Mouse (Mus musculus): ENCODE results near the gene Lgals4.
A peak's percentile ranks its signal among the peaks of the same experiment; 100 is the strongest.

Lgals4 gene

DNA sequence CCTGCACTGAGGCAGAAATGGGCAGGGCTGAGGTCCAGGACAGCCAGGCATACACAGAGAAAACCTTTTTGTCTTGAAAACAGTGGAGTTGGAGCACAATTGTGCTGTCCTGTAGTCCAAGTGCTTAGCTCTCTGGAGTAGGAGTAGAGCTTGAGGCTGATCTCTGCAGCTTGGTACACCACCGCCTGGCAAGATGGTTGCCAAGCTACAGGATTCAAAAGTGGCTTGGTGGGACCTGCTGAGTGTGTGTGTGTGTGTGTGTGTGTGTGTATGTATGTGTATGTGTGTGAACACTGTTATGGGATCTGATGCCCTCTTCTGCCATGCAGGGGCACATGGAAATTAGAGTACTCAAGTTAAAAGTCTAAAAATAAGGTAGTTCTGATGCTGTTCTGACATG, 11.1 kb upstream of the Lgals4 start:
- DNase-seq (ENCODE audit: low spot score in 2 of 2): no peak

DNA sequence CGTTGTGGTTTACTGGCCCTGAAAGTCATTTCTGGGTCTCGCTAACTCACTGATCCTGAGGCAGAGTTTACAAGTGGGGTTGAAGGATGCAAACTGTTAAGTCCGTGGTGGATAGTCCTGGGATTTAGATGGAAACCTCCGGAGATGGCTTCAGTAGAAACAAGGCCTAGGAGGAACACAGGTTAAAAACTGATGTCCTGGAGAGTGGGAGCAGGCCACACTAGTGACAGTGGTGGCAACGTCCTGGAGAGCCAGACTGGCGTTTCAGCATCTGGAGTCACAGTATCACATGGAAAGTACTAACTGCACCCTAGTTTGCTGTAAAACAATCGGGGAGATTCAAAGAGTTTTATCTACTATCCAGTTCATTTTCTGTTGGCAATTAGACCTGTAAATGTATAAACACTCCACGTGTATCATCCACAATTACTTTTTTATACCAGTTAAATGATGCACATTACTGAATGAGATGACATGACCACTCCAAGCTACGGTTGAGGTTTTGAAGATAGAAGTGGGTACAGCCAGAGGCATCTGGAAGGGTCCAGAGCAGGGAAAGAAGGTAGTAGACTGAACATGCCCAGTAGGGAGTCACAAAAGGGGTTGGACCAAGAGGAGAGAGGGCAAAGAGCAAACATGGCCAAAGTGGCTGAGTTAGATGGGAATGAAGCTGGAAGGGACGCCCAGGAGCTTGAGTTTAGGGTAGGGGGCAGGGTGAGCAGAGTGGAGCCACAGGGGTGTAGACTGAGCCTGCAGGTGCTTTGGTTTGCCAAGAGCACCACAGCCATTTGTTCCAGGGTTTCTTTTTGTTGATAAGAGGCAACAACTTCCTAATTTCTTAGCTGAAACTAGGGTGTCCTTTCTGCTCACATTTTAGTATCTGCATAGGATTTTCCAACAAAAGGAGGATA, 10.4 kb upstream of the Lgals4 start:
- DNase-seq (ENCODE audit: low spot score in 2 of 2): no peak

DNA sequence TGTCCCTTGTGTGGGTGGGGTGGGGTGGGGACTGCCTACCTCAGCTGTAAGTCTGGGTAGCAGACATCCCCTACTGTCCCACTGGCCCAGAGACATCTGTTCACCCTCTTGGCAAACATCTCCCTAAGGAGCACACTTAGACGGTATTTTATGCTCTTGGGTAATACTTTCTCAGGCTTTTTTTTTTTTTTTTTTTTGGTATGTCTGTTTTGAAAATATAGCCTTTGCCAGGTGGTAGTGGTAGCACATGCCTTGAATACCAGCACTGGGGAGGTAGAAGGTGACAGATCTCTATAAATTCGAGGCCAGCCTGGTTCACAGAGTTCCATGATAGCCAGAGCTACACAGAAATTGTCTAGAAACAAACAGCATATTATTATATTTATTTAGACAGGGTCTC, 9.7 kb upstream of the Lgals4 start:
- no peak for DNase-seq (ENCODE audit: low spot score in 2 of 2)

DNA sequence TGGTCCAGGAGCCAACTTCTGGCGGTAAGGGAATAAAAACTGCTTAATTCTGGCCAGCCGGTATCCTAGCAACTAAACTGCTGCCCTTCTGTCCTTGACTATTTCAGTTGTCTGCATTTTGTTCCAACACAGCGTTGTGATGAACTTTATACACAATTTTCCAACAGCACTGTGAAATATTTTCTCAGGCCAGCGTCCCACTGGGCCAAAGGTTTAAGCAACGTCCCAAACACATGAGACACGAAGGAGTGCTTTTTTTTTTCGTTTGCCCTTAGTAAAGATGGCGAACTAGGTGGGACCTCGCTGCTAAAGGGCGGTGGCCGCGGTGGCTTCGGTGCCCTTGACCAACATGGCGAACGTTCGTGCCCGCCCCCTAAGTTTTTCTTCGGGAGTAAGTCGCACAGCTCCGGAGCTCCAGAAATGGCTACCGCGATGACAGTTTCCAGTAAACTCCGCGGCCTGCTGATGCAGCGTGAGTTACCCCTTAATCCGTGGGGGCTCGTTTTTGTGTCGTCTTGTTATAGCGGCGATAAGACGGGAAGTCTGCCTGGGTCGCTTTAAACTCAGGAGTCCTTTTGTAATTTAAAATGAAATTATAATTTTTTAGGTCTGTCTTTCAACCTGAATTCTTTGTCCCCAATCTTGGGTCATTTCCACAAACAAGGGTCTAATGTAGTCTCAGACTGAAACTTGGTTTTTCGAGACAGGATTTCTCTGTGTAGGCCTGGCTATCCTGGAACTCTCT, 8.5 kb upstream of the Lgals4 start, which contains the start of gene Ech1:
TSS of gene Ech1 (plus strand) at position 277 of the 745 bp plus-strand sequence.
- peak; percentile 84 to 92 for DNase-seq (ENCODE audit: low spot score in 2 of 2)

DNA sequence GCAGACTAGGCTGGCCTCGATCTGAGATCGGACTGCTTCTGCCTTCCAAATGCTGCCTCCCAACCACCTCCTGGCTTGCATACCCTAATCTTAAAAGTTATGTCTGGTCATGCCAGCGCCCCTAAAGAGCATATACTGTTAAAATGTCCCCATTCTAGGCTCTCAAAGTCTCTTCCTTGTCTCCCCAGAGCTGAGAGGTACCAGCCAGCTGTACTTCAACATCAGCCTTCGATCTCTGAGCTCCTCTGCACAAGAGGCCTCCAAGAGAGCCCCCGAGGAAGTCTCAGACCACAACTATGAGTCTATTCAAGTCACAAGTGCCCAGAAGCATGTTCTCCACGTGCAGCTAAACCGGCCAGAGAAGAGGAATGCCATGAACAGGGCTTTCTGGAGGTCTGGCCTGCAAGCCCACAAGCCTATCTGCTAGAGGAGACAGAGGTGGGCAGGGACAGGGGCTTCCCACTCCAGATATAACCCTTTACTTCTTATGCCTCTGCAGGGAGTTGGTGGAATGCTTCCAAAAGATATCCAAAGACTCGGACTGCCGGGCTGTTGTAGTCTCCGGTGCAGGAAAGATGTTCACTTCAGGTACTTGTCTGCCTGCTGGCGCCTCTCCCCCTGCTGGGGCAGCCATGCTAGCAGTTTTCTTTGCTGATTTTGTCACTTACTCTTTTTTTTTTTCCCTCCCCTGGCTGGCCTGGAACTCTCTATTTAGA, 7.8 kb upstream of the Lgals4 start:
- peak; percentile 47 to 51 for DNase-seq (ENCODE audit: low spot score in 2 of 2)

DNA sequence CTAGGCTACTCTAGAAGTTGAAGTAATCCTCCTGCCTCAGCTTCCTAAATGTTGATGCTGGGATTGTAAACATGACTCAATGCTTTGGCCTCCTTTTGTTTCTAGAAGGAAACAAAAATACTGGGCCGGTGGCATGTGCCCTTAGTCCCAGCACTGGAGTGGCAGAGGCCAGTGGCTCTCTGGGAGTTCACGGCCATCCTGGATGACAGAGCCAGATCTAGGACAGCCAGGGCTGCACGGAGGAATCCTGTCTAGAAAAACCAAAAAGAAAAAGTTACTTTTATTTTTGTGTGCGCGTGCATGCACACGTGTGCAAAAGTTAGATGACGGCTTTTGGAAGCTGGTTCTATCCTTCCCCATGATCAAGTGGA, 7.3 kb upstream of the Lgals4 start:
- no peak for DNase-seq (ENCODE audit: low spot score in 2 of 2)

DNA sequence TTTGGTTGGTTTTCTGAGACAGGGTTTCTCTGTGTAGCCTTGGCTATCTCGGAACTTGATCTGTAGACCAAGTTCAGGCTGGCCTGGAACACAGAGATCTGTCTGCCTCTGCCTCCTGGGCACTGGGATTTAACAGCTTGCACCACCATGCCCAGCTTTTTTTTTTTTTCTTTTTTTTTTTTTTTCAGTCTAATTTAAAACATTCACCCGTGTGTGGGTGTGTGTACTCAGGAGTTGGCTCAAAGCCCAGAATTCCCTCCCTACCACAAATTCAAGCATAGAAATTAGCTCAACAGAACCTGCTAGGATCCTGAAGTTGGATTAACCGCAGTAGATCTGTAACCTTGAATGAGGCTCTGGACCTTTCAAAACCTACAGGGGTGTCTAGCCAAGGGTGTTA, 6.3 kb upstream of the Lgals4 start:
- no peak for DNase-seq (ENCODE audit: low spot score in 2 of 2)

DNA sequence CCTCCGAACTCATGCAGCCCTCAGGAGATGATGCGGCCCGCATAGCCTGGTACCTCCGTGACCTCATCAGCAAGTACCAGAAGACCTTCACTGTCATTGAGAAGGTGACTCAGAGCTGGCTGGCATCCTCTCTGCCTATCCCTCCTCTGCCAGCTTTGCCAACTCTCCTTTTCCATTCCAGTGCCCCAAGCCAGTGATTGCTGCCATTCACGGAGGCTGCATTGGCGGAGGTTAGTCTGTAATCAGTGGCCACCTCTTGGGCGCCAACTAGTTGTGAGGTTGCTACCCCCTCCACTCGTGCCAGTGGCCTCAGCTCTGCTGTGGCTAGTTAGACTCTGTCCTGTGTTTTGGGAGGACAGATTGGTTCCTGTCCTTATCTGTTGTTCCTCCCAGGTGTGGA, 3.8 kb upstream of the Lgals4 start:
- no peak for DNase-seq (ENCODE audit: low spot score in 2 of 2)

DNA sequence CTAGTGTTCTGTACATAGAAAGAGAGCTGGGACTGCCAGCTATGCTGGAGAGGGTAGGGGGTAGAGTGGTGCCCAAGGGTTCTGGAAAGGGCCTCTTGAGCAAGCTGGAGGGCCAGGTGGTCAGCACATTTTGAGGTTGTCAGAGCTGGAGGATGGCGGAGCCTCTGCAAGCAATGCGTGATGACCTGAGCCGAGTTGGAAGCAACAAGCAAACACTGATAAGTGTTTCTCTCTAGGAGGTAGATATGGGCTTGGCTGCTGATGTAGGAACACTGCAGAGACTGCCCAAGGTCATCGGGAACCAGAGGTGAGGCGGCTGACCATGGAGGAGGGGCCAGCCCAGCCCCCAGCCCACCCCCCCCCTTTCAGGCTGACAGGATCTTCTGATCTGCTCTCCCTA, 2.7 kb upstream of the Lgals4 start:
- no peak for DNase-seq (ENCODE audit: low spot score in 2 of 2)

DNA sequence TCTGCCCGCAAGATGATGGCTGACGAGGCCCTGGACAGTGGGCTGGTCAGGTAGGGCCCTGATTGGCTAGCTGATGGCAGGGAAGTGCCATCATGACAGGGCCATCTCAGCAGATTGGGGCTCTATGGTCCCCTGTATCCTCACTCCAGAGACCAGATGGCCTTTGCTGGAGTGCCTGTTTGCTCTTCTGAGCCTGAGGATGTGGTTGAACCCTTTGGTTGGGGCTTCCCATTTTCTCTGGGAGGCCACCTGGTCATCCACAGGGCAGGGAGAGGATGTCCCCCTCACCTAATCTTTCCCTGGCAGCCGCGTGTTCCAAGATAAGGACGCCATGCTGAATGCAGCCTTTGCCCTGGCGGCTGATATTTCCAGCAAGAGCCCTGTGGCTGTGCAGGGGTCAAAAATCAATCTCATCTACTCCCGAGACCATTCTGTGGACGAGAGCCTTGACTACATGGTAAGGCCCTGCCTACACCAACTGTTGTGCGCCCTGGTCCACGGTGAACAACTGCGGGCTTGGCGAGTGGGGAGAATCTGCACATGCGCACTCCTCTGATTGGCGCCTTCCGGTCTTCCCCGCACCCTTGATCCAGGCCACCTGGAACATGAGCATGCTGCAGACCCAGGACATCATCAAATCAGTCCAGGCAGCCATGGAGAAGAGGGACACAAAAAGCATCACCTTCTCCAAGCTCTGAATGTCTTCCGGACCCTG, 2.1 kb upstream of the Lgals4 start:
- DNase-seq (ENCODE audit: low spot score in 2 of 2): no peak

DNA sequence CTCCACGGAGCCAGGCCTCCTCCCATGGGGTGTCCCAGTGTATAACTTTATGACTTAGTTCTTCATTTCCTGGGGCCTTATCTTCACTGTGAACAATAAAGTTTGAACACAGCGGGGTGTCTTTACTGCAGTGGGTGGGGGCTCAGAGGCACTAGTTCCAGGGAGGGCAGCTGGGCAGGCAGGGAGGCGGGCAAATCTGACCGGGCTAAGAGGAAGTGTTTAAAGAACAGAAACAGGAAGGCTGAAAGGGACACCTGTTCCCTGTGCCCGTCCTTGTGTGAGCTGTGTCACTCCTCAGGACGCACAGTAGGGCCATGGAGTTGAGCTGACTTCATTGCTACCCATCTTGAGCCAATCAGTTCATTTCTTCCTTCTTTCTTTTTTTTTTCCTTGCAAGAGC, 1.5 kb upstream of the Lgals4 start:
- no peak for DNase-seq (ENCODE audit: low spot score in 2 of 2)

DNA sequence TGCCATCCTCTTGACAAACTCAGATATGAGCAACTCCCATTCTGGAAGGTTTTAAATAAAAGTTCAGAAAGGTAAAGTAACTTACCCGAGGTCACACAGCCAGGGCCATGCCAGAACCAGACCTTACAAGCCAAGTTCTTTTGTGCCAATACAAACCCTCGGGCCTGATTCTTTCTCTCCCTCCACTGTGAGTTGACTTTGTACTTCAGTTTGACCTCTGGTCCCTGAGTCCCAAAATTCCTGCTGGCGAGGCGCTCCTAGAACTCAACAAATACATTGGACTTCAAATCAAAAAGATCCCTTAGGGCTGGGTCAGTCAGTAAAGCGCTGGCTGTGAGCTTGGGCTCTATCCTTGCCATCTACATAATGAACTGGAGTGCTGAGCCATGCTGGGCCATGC, 3.3 kb downstream of the Lgals4 start:
- no peak for DNase-seq (ENCODE audit: low spot score in 2 of 2)

DNA sequence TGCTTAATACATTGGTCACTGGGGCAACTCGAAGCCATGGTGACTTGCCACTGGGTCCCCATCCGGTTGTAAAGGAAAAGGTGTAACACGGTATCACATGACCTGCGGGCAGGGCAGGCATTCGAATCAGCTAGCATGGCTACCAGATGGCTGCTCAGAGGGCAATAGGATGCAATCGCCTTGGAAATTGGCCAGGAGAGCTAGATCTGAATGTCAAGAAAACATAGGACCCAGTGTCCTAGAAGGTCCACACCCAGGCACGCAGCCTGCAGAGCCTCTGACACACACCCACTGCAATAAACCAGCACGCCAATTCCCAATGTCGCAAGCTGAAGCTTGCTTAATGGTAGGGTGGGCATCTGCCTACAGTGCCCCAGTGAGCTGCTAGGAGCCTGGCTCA, 4.7 kb downstream of the Lgals4 start:
- DNase-seq (ENCODE audit: low spot score in 2 of 2): no peak

DNA sequence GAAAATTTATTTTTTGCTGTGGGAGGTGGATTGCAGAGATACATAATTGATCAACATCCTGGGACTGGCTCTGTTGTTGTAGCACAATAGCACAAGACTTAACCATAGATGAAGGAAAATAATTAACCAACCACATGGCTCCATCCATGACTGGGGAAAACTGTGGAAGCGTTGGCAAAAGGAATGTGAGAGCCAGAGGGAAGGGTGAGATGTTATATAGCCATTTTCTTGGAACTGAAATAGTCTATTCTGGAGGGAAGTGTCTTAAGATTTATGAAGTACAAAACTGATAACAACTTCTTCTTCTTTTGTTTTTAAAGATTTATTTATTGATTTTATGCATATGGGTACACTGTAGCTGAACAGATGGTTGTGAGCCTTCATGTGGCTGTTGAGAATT, 13.6 kb downstream of the Lgals4 start:
- no peak for DNase-seq (ENCODE audit: low spot score in 2 of 2)

DNA sequence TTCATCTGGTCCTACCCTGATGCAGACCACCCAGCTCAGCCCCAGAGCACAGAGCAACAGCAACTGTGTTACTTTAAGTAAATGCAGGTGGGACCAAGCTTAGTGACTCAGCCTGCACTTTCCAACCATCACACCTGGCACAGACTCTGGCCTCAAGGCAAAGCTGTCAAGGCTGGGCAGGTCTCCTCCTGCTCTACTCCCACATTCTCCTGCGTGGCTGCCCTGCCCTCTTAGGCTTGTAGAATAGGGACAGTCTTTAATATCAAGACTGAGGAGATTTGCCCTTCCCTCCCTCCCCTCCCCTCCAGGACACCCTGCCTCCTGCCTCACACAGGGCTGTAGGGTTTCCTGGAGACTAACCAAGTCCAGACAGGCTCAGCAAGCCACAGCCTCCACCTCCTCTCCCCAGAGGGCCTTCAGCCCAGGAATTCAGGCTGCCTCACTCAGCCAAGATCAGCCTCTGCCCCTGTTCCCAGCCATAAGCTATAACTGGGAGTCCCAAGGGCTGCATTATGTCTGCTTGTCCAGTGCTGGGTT, 16.1 kb downstream of the Lgals4 start:
- DNase-seq (ENCODE audit: low spot score in 2 of 2): no peak

DNA sequence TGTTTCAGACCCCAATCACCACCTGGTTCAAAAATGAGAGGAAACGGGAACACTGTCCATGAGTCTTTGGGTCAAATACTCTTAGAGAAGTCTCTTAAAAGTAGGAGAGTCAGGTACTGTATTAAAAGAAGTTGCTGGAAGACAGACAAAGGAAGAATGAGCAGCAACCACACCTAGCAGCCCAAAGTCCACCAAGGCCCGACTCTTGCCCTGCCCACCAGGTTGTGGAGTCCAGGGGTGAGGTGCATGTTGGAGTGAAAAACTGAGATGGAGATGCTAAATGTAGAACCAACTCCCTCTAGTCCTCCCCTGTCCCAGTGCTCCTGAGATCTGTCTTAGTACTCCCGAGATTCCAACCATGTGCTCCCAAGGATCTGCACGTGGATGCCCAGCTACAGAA, 17.0 kb downstream of the Lgals4 start:
- DNase-seq (ENCODE audit: low spot score in 2 of 2): no peak

DNA sequence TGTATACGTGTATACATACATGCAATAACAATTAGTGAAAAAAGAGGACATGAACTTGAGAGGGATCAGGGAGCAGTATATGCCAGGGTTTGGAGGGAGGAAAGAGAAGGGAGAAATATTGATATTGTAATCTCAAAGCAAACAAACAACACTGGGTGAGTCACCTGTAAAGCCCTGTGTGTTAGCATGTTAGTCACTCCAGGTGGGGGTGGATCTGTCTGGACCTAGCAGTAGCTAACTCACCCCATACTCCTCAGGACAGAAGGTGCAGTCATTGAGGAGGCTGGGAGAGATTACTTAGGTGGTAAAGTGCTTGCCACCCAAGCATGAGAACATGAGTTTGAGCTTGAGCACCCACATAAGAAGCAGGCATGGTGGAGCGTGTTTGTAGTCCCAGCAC, 26.3 kb downstream of the Lgals4 start:
- DNase-seq (ENCODE audit: low spot score in 2 of 2): no peak

DNA sequence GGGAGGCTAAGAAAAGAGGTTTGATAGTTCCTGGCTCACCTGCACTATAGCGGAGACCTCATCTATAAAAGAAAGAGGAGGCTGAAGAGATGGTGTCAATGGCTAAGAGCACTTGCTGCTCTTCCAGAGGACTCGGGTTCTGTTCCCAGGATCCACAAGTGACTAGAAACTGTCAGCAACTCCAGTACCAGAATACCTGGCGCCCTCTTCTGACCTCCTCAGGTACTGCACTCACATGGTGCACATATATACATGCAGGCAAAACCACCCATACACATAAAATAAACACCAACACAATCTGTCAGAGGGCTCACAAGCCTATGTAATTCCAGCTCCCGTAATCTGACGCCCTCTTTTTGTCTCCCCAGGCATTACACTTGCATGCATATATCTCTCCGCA, 27.2 kb downstream of the Lgals4 start:
- DNase-seq (ENCODE audit: low spot score in 2 of 2): peak in 1 of 2 experiments; percentile 38

DNA sequence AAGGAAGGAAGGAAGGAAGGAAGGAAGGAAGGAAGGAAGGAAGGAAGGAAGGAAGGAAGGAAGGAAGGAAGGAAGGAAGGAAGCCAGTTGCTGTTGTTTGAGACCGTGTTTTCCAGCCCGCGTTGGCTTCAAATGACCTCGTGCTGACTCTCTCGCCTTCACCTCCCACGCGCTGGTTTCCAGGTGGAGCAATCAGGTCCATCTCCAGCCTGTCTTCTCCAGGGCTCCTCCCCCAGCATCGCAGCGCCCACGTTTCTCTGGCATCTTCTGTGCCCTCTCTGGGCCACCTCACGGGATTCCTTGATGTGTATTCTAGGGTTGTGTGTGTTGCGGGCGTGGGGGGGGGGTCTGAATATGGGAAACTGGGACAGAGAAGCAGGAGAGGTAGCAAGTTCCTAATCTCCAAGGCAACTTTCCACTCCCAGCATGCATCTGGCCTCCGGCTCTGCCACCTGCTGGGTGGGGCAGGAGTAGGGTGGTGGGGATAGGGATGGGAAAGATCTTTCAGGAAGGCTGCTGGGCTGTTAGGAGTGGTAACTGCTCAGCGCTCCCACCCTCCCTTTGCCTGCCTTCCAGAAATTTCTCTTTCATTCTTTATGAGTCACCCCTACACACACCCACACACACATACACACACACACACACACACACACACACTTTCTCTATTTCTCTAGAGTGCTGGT, 29.3 kb downstream of the Lgals4 start:
- no peak for DNase-seq (ENCODE audit: low spot score in 2 of 2)

DNA sequence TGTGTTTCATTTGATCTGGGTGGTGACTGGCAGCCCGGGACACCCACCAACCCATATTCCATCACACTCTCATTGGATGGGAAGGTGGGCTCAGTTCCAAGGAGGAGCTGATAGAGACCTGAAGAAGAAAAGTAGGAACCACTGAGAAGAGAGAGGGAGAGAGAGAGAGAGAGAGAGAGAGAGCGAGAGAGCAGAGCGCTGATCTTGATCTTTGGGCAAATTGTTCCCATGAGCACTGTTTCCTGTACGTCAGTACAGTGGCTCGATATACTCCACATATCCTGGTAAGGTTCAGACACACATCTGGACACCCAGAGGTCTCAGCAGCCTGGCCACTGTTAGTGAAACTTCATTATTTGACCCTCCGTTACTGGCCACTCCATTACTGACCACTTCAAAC, 29.9 kb downstream of the Lgals4 start, which contains the start of gene Lgals7:
TSS of gene Lgals7 (plus strand) at position 314 of the 400 bp plus-strand sequence.
- no peak for DNase-seq (ENCODE audit: low spot score in 2 of 2)

DNA sequence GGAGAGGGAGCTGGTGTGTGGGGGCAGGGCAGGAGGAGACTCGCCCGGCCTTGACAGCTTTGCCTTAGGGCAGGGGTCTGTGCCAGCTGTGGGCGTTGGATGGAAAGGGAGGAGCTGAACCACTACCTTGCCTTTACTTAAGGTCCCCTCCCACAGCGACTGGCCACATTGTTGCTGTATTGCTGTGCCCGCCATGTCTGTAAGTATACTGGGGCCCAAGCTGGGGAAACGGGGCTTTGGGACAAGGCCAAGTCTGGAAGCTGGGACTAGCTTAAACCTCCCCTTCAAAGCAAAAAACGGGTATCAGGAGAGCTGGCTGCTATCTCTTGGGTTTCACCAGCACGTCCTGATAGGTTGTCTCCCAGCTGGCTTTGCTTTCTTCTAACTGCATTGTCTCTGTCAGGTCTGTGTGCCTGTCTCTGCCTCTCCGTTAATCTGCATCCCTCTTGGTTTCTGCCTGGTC, 30.7 kb downstream of the Lgals4 start:
- DNase-seq (ENCODE audit: low spot score in 2 of 2): no peak
